Mouse (Mus musculus): ENCODE measurements around the gene Tmem176a. TPM values are rescaled to one million over a fixed set of nuclear protein-coding genes. Genes with fewer than 3 reads are reported as not detected.

Gene Tmem176a
- polyA plus RNA-seq, 1 experiment, result 2.1 TPM

DNA sequence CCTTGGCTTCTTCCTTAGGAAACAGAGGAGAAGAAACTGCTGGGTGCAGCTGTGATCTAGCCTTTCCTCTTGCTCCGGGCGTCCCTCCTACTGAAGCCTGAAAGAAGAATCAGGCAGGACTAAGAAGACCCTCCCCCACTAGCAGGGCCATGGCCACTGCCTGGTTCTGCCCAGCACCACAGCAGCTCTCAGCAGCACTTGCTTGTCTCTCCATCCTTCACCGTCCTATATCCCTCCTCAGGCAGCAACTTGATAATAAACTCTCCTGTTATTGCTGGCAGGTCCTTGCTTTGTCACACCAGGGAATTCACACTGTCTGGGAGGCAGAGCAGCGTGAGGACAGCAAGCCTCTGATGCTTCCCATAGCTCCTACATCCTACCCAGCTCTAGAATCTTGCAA lies 4.4 kb downstream of the Tmem176a start:
- Histone ChIP-seq H3K27me3 (ENCODE audit: control insufficient read depth, insufficient read depth, insufficient read length) (no peaks in the 10 kb centered on the region), H3K4me3 (ENCODE audit: insufficient read depth, poor library complexity, severe bottlenecking) (no peak overlapping the region), H3ac (ENCODE audit: control insufficient read depth, insufficient read length, low read depth) (no peak overlapping the region), H3K79me3 (ENCODE audit: low read depth) (no peaks in the 10 kb centered on the region), H3K36me3 (ENCODE audit: control insufficient read depth, insufficient read depth) (no peaks in the 10 kb centered on the region), H3K79me2 (ENCODE audit: control insufficient read depth, insufficient read depth) (peaks cover 9% of the 10 kb centered on the region)
- TF ChIP-seq CEBPB (IDR thresholded peaks at IDR 0.05; ENCODE audit: low read depth), result no peak
- TF ChIP-seq FOSL1 (IDR thresholded peaks at IDR 0.05; ENCODE audit: insufficient read depth, low read length, poor library complexity, severe bottlenecking), result no peak
- TF ChIP-seq MAX (IDR thresholded peaks at IDR 0.05), result no peak

DNA sequence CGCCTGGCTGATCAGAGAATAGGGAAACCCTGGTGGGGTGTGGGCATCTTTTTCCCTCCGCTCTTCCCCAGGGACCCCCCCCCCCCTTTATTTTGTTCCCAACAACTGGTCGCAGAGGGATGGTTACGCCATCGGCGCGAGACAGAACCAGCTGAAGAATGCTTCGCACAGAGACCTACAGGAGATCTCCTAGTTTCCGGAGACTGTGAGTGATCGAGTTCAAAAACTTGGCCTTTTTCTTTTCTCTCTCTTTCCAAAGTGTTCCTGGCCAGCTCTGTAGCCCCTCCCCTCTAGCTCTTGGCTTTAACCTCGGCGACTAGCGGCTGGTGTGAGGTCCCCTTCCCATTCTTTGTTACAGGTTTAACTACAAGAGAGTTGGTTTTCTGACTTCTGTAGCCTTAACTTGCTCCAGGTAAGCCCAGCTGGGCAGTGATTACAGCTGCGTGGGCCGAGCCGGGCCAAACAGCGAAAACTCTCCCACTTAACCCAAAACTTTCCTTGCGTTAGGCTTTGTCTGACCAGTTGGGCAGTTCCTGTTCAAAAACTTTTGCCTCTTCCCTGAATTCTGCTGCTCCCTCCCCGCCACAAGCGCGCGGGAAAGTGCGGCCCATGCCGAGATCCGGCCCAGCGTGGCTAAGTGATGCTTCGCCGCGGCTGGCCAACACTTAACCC lies 11.2 kb downstream of the Tmem176a start:
- H3ac ChIP-seq (ENCODE audit: control insufficient read depth, insufficient read length, low read depth), result no peak overlapping the region
- TF ChIP-seq FOSL1 (IDR thresholded peaks at IDR 0.05; ENCODE audit: insufficient read depth, low read length, poor library complexity, severe bottlenecking) (no peak), CTCF (IDR thresholded peaks at IDR 0.05; ENCODE audit: control insufficient read depth, insufficient read depth, insufficient read length) (no peak), MAX (IDR thresholded peaks at IDR 0.05) (no peak), MYOG (IDR thresholded peaks at IDR 0.05; ENCODE audit: control insufficient read depth, extremely low read depth, insufficient read length) (no peak), USF1 (IDR thresholded peaks at IDR 0.05; ENCODE audit: low read depth) (no peak), CEBPB (IDR thresholded peaks at IDR 0.05; ENCODE audit: low read depth) (no peak), MYOD1 (IDR thresholded peaks at IDR 0.05; ENCODE audit: control insufficient read depth, insufficient read length, low read depth) (no peak)
- no peaks in the 10 kb centered on the region for H3K79me3 ChIP-seq (ENCODE audit: low read depth)
- no peaks in the 10 kb centered on the region for H3K79me2 ChIP-seq (ENCODE audit: control insufficient read depth, insufficient read depth)
- no peak overlapping the region for H3K4me3 ChIP-seq (ENCODE audit: insufficient read depth, poor library complexity, severe bottlenecking)
- no peaks in the 10 kb centered on the region for H3K36me3 ChIP-seq (ENCODE audit: control insufficient read depth, insufficient read depth)
- H3K27me3 ChIP-seq (ENCODE audit: control insufficient read depth, insufficient read depth, insufficient read length), result no peaks in the 10 kb centered on the region

GRCm38 (mm10) chr6:48854155-48854554 lies 13.4 kb downstream of the Tmem176a start:
- Histone ChIP-seq H3K27me3 (ENCODE audit: control insufficient read depth, insufficient read depth, insufficient read length) (no peaks in the 10 kb centered on the region), H3K4me3 (ENCODE audit: insufficient read depth, poor library complexity, severe bottlenecking) (no peak overlapping the region), H3K79me2 (ENCODE audit: control insufficient read depth, insufficient read depth) (no peaks in the 10 kb centered on the region), H3K79me3 (ENCODE audit: low read depth) (no peaks in the 10 kb centered on the region), H3K36me3 (ENCODE audit: control insufficient read depth, insufficient read depth) (no peaks in the 10 kb centered on the region), H3ac (ENCODE audit: control insufficient read depth, insufficient read length, low read depth) (no peak overlapping the region)
- TF ChIP-seq MYOG (IDR thresholded peaks at IDR 0.05; ENCODE audit: control insufficient read depth, extremely low read depth, insufficient read length) (no peak), MAX (IDR thresholded peaks at IDR 0.05) (no peak), CTCF (IDR thresholded peaks at IDR 0.05; ENCODE audit: control insufficient read depth, insufficient read depth, insufficient read length) (no peak), MYOD1 (IDR thresholded peaks at IDR 0.05; ENCODE audit: control insufficient read depth, insufficient read length, low read depth) (no peak), FOSL1 (IDR thresholded peaks at IDR 0.05; ENCODE audit: insufficient read depth, low read length, poor library complexity, severe bottlenecking) (no peak), CEBPB (IDR thresholded peaks at IDR 0.05; ENCODE audit: low read depth) (no peak), USF1 (IDR thresholded peaks at IDR 0.05; ENCODE audit: low read depth) (no peak)

- H3ac ChIP-seq (ENCODE audit: control insufficient read depth, insufficient read length, low read depth), result no peak overlapping the region
- H3K4me3 ChIP-seq (ENCODE audit: insufficient read depth, poor library complexity, severe bottlenecking), result no peak overlapping the region
- no peaks in the 10 kb centered on the region for H3K79me3 ChIP-seq (ENCODE audit: low read depth)
- TF ChIP-seq MAX (IDR thresholded peaks at IDR 0.05) (no peak), MYOG (IDR thresholded peaks at IDR 0.05; ENCODE audit: control insufficient read depth, extremely low read depth, insufficient read length) (no peak), MYOD1 (IDR thresholded peaks at IDR 0.05; ENCODE audit: control insufficient read depth, insufficient read length, low read depth) (no peak), FOSL1 (IDR thresholded peaks at IDR 0.05; ENCODE audit: insufficient read depth, low read length, poor library complexity, severe bottlenecking) (no peak), CTCF (IDR thresholded peaks at IDR 0.05; ENCODE audit: control insufficient read depth, insufficient read depth, insufficient read length) (no peak), USF1 (IDR thresholded peaks at IDR 0.05; ENCODE audit: low read depth) (no peak), CEBPB (IDR thresholded peaks at IDR 0.05; ENCODE audit: low read depth) (no peak)
- no peaks in the 10 kb centered on the region for H3K79me2 ChIP-seq (ENCODE audit: control insufficient read depth, insufficient read depth)
- no peaks in the 10 kb centered on the region for H3K27me3 ChIP-seq (ENCODE audit: control insufficient read depth, insufficient read depth, insufficient read length)
- no peaks in the 10 kb centered on the region for H3K36me3 ChIP-seq (ENCODE audit: control insufficient read depth, insufficient read depth)
Measured at GRCm38 (mm10) chr6:48857613-48858302, 17.0 kb downstream of the Tmem176a start.

- no peaks in the 10 kb centered on the region for H3K27me3 ChIP-seq (ENCODE audit: control insufficient read depth, insufficient read depth, insufficient read length)
- H3K79me2 ChIP-seq (ENCODE audit: control insufficient read depth, insufficient read depth), result no peaks in the 10 kb centered on the region
- no peak for TF ChIP-seq CTCF (IDR thresholded peaks at IDR 0.05; ENCODE audit: control insufficient read depth, insufficient read depth, insufficient read length)
- H3K4me3 ChIP-seq (ENCODE audit: insufficient read depth, poor library complexity, severe bottlenecking), result no peak overlapping the region
- H3ac ChIP-seq (ENCODE audit: control insufficient read depth, insufficient read length, low read depth), result no peak overlapping the region
- H3K36me3 ChIP-seq (ENCODE audit: control insufficient read depth, insufficient read depth), result no peaks in the 10 kb centered on the region
- H3K79me3 ChIP-seq (ENCODE audit: low read depth), result no peaks in the 10 kb centered on the region
Measured at GRCm38 (mm10) chr6:48860130-48860815, 19.6 kb downstream of the Tmem176a start.
